Mouse (Mus musculus) yolk sac, embryonic 10.5 days (tissue): ENCODE data around the gene Shisa5.

Experiments used
- DNase-seq: peaks from one replicate; pipeline ENCODE4 v3.0.0-alpha.2; 2017; ENCODE audit warnings: low spot score

Shisa5 gene

DNA sequence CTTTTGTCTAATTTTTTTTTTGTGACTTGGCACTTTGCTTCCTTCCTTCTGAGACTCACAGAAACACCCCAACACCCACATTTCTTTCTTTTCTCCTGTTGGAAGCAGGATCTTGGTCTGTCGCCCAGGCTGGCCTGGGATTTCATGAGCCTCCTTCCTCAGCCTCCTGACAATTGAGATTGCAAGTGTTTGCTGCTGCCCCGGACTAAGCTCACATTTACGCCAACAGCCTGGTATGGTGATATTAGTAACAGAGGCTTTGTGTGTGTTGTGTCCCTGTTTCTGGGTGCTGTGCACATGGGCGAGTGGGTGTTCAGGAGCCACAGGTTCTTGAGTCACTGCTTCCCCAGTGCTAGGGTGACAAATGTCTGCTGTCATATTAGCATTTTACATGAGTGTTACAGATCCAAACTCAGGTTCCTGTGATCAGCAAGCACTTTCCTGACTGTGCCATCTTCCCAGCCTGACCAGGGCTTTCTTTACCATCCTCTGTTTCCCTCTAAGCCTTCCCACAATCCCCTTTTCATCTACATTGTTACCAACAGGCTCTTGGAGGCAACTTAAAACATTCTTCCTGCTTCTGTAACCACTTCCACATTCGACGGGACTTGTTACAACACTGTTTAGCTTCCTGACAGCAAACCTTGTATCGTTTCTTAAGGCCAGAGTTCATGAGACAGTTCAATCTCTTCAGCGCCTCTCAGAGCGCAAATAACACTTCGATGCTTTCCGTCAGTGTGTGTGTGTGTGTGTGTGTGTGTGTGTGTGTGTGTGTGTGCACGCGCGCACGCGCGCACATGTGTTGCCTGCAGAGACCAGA, 15.3 kb upstream of the Shisa5 start:
- no peak for DNase-seq

DNA sequence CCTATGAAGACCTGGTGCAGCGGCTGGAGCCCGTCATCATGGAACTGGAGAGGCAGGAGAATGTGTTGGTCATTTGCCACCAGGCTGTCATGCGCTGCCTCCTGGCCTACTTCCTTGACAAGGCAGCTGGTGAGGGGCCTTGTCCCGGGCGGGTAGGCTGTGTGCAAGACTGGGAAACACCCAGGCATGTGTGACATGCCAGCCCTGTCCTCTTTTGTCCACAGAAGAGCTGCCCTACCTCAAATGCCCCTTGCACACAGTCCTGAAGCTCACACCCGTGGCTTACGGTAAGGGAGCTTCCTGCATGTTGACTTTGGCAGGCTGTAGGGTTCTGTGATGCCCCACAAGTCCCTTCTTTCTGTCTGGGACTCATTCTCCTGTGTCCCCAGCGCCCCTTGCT, 10.8 kb upstream of the Shisa5 start:
- DNase-seq = no peak

DNA sequence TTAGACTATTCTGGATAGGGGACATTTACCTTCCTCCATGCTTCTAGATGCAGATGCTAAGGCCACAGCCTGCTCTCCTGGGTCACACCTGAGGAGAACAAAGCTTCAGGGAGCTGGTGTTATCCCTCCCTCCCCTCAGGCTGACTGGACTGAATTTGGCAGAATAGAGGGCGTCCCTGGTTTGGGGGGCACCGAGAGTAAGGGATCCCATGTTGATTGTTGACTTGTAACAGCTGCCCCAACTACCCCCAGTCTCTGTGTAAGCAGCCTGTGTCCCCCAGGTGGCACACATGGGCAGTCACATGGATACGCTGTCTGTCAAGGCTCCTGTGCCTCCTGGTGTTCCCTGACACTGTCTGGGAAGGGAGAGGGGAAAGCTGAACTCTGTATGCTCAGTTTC, 9.9 kb upstream of the Shisa5 start:
- DNase-seq = no peak

DNA sequence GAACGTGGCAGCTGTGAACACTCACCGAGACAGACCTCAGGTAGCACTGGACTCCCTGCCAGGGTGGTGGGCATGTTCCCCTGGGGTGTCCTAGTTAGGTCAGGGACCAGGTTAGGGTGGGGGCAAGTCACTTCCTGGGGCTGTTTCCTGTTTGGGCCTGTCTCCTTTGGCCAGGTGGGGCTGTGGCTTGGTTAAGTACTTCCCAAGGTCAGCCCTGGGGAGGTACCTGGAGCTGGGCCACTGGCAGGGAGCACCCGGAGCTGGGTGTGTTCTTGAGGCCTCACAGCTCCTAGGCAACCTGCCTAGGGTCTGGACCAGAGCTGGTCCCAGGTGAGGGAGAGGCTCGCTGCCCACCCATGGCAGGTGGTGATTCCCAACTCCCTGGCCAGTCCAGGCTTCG, 9.4 kb upstream of the Shisa5 start:
- DNase-seq = no peak

DNA sequence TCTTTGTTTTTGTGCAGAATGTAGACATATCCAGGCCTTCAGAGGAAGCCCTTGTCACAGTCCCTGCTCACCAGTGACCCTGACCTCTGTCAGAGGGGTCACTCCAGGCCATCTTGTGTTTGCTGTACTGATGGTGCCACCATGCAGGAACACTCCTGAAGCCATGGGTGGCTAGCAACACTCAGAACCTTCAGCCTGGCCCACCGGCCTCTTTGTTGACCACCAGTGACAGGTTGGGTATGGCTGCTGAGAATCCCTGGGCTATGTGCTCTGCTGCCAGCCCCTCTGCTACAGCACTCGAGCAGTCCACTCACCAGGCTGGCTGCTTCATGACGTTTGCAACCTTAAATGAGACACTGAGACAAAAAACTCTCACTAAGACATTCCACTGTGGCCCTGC, 8.1 kb upstream of the Shisa5 start:
- DNase-seq = no peak

DNA sequence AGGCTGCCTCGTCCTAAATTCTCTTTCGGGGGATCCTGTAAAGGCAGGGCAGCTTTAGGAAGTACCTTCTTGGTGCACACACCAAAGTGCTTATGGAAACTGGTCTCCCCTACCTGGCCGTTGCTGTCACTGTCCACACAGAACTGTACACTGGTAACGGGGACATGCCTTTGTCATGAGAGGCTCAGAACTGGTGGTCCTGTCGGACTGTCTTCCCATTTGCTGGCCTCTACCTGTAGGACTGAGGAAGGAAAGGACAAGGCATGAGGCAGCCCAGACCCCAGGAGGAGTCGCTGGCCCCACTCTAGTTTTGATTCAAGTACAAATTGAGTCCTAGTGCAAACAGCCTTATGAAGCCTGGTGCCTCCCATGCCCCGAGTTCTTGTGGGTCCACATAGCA, 7.4 kb upstream of the Shisa5 start:
- DNase-seq = no peak

DNA sequence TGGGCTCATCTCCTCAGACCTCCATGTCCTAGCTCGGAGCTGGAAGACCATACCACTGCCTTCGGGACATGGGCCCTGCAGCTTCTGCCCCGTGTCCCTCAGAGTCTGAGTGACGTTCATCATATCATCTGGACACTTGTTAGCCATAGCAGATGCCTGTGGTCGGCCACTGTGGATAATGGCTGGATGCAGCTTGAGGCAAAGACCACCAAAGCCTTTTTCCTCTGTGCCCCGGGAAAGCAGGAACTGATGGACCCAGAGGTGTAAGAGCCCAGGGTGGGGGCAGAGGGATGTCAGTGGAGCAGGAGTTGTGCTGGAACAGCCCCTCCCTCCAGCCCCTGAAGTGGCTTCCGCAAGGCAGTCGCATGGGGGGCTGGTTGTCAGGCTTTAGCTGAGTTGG, 6.7 kb upstream of the Shisa5 start:
- no peak for DNase-seq

DNA sequence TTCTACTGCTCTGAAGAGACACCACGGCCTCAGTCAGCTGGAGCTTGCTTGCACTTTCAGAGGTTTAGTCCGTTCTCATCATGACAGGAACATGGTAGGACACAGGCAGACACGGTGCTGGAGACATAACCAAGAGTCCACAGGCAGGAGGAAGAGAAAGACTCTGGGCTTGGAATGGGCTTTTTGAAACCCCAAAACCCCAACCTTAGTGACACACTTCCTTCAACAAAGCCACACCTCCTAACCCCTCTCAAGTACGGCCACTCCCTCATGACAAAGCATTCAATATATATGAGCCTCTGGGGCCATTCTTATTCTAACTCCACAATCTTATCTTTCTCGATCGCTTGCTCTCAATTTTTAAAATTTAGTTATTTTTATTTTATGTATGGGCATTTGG, 5.9 kb upstream of the Shisa5 start:
- DNase-seq = no peak

DNA sequence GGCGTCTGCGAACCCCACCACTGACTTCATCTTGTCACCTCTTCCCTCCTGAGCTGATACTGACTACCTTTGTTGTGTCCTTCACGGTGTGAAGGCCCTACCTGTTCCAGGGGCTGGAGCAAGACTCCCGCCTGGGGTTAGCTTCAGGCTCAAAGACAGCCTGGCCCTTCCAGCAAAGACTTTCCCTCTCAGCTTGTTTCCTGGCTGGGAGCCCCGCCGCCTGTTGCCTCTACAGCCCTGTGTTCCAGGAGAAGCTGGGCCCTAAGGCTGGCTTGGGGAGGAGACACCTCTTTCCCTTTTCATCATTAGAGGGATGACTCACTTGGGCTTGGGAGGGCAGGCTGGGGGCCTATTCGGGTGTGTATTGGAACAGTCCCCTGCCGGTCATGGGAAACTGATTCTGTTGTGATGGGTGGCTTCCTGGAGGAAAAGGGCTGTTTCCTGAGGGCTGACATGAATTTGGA, 568 bp downstream of the Shisa5 start:
- DNase-seq = peak; percentile 30

DNA sequence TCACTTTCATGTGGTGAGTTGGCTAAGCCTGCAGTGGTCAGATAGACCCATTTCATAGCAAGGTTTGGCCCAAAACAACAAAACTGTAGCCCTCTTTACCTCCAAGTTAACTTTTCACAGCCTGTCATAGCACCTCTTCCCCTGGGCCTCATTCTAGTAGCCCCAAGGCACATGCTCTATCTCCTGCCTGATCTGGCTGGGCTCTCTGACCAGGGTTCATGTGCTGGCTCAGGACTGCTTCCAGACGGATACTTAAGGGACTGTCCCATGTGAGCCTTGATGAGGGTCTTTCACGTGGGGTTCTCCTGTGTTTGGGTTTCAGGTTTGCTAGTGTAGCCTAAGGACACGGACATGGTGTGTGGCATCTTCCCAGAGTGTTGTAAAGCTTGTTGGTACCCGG, 1.3 kb downstream of the Shisa5 start:
- no peak for DNase-seq

DNA sequence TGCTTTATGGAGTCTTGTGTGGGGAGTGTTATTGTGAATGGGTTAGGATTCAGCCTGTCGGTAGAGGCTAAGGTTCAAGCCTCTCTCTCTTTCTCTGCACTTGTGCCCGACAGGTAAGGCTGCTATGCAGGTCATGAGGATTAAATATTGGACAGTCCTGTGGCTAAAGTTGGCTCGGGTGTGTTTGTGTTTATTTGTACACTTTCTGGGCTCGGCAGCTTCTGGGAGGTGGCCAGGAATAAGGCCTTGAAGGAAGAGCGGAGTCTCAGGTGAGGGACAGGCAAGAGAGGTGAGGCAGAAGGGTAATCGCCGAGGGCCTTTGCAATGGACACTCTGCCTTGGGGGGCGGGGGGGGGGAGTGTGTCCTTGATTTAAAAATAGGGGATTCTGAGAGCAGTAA, 1.9 kb downstream of the Shisa5 start:
- DNase-seq = peak; percentile 45

DNA sequence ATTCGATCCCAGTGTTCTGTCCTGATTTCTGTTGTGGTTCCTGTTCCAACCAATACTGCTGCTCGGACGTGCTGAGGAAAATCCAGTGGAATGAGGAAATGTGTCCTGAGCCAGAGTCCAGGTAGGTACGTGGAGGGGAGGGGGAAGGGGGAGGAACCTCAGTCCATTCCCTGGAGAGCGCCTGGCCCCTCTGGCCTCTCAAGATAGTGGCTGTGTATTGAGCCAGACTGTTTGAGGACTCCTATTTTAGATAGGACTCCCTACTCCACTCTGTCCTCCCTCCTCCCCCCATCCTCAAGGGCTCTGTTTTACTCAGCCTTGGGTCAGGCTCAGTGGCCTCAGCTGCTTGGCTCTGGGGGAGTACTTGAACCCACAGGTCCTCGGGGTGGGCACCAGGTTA, 2.5 kb downstream of the Shisa5 start:
- peak; percentile 70 for DNase-seq

DNA sequence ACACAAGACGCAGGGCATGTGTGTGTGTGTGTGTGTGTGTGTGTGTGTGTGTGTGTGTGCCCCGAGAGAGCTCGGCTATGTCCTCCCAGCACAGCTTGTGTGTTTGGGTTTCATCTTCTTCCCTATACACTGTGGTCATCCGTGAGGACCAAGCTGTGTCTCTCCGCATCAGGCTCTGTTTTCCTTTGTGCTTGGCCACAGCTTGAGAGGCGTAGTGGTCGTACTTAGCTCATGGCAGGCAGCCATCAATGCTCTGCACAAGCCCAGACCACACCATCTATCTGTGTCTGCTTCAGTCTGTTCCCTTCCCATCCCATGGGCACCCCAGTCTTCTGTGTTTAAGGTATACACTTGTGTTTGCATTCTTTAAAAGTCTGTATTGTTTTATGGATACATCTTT, 3.0 kb downstream of the Shisa5 start:
- no peak for DNase-seq

DNA sequence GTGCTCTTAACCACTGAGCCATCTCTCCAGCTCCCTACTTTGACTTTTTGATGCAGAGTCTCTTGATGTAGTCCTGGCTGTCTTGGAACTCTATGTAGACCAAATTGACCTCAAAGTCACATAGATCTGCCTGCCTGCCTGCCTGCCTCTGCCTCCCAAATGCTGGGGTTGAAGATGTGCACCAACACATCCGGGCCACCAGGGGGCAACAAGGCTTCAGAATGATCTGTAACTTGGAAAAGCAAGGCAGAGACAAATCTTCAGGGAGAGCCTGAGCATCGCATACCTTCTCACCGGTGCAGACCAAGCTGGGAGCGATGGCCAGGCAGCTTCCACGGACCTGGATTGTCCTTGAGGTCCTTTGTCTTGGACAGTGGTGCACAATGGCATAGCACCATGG, 7.9 kb downstream of the Shisa5 start:
- no peak for DNase-seq

DNA sequence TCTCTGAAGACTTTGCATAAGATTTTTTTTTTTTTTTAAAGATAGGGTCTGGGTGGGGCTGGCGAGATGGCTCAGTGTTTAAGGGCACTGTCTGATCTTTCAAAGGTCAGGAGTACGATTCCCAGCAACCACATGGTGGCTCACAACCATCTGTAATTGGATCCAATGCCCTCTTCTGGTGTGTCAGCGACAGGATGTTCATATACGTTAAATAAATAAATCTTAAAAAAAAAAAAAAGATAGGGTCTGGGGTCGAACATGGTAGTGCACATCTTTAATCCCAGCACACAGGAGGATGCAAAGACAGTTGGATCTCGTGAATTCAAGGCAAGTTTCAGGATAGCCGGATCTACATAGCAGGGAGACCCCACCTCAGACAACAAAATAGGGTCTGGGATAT, 11.0 kb downstream of the Shisa5 start:
- no peak for DNase-seq

DNA sequence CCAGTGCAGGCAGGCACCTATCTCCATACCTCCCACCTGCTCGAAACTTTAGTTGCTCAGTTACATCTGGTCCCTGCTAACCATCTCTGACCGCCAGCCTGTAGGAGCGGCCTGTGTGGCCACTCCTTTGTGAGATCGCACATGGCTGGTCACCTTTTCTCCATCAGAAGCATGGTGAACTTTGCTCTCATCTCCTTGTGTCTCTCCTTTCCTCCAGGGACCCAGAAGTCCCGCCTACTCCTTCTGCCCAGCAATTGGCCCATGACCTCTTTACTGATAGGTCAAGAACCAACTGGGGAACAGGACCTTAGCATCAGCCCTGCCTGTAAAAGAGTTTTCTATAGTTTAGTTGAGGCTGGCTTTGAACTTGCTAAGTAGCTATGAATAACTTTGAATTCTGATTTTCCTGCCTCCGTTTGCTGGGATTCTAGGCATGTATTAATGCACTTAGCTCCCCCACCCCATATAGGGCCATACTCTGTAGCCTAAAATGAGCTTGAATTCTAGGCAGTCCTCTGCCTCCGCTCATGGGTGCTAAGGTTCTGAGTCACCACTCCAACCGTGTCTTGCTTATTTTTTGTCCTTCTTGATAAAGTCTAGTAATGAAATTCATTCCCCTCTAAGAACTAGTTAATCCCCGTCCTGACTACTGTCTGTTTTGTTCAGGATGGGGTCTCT, 11.8 kb downstream of the Shisa5 start:
- DNase-seq = peak; percentile 76

DNA sequence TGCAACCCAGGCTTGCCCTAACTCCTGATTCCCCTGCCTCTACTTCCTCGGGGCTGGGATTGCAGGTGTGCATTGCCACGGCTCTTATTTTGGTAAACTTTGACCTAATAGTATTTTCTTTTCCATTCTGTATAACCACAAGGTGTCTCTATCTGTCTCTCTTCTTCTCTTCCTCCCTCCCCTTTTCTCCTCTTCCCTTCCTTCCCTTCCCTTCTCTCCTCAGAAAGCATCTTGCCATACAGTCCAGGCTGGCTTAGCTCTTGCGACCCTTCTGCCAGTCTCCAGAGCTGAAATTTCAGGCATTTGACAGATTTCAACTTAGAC, 12.3 kb downstream of the Shisa5 start:
- no peak for DNase-seq

DNA sequence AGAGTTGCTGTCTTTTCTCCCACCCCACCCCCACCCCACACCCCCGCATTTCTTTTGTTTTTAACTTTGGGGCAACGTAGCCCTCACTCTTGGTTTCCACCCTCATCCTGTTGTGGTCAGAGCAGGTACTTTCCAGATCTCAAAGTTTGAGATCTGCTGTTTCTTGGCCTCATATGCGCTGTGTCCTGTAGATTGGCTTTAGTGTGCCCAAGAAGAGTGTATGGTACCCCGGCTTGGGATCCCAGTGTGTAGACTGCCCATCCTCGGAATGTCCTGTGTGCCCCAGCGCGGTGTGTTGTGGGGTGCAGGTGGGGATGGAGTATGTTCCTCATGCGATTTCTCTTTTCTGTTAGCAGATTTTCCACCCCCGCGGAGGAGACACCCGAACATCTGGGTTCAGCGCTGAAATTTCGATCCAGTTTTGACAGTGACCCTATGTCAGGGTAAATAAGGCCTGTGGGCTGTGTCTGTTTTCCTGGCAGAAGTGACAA, 12.7 kb downstream of the Shisa5 start:
- DNase-seq = no peak

DNA sequence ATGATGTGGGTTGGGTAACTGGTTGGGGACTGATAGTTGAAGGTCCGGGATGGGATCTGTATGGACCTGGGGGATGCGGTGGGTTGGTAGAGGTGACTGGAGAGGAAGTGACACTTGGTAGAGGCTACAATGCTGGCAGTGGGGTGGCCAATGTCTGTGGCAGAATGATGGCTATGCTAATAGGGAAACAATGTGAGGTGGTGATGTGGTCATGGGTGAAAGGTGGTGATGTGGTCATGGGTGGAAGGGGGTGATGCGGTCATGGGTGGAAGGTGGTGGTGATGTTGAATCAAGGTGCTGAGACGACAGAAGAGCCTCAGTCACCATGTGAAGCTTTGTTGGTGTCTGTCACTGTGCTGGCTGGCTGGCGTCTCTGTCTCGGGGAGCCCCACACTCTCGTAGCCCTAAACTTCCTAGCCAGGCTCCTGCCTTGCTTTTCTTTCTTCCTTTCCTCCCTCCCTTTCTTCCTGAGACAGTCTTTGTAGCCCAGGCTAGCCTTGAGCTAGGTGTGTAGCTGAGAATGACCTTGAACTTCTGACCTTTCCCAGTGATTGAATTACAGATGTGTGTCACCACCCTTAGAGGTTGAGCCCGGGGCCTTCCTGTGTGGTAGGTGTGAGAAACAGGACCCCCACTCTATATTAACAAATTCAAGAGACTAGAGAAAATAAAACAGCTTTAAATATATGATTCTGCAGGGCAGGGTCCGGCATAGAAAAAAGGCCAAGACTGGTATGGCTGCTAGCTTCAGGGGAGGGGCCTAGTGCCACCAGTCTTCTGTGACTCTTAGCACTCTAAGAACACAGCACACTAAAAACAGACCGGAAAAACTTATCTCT, 13.5 kb downstream of the Shisa5 start:
- DNase-seq = no peak

DNA sequence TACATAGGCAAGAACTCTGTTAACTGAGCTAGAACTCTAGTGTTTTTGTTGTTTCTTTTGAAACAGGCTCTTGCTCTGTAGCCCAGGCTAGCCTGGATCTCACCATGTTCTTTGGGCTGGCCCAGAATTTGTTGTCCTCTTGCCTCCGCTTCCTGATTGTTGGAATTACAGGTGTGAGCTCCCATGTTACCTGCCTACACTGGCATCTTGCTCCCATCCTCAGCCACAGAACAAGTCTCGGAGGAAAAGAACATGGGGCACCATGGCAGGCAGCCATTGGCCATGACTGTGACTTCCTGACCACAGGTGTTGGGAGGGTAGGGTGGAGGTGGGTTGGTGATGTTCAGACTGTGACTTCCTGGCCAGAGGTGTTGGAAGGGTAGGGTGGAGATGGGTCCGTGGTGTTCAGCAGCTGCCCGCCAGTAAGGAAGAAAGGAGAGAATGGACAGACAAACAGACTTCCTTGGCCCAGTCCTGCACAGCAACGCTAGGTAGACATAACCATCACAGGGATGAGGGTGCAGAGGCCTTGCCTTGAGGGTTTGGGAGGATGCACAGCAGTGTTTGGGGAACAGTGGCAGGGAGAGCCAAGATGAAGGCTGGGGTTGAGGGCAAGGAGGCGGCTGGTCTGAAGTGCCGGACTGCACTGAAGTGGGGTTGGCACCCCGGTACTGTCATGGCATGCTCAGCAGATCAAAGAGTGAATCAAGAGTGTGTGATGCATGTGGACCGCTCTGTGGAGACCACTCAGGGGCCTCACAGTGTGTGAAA, 14.3 kb downstream of the Shisa5 start:
- no peak for DNase-seq

DNA sequence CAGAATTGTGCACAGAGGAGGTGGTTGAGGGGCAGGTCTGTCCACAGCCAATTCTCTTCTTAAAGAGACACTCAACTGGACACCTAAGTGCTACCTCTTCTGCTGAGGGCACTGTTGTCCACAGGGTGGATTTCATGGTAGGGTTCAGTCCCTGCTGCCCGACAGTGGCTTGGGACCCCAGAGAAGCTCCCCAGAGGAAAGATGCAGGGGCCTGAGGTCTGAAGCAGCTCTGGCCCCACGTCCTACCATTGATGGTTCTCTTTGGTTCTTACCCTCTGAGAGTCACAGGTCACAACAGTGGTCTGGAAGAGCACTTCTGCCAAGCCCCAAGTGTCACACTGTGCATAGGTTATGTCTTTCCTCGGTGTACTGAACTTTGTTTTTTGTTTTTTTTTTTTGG, 15.0 kb downstream of the Shisa5 start:
- no peak for DNase-seq

DNA sequence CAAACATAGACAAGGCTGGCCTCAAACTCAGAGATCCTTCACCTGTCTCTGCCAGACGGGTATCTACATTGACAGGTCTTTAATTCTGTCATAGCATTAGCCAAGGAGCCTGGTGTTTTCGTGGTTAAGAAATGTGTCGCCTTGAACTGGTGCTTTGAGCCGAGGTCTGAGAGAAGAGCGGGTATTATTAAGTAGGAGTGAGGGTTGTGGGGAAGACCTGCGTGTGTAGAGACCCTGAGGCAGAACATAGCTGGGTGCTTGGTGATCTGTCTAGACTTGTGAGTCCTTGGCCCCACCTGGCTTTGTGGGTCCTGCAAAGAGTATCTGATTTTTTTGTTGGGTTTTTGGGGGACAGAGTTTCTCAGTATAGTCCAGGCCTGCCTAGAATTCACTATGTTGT, 15.5 kb downstream of the Shisa5 start:
- DNase-seq = no peak
